Mouse (Mus musculus) kidney, adult 18-20 months (tissue): ENCODE measurements around the gene Paqr5.

Source experiments
- DNase-seq: peaks from one replicate; pipeline ENCODE4 v3.0.0; 2021

Paqr5 gene

GRCm38 (mm10) chr9:61952241-61952640 is 74.4 kb downstream of the Paqr5 start:
- no peak for DNase-seq

- DNase-seq = peak; percentile 79
Observed at GRCm38 (mm10) chr9:61947402-61948346, 79.0 kb downstream of the Paqr5 start.

GRCm38 (mm10) chr9:61946623-61947401 is 79.8 kb downstream of the Paqr5 start, which contains the start of gene Kif23:
Gene Kif23, minus strand, starts transcription at chr9:61946774.
- peak; percentile 97 for DNase-seq

GRCm38 (mm10) chr9:61945973-61946611 is 80.6 kb downstream of the Paqr5 start:
- peak; percentile 28 for DNase-seq

- DNase-seq = no peak
Observed at GRCm38 (mm10) chr9:61941054-61941453, 85.6 kb downstream of the Paqr5 start.

GRCm38 (mm10) chr9:61933333-61933732 is 93.3 kb downstream of the Paqr5 start:
- no peak for DNase-seq

- DNase-seq = no peak
Observed at GRCm38 (mm10) chr9:61932009-61932408, 94.6 kb downstream of the Paqr5 start.

GRCm38 (mm10) chr9:61925086-61925660 is 101.5 kb downstream of the Paqr5 start:
- no peak for DNase-seq

GRCm38 (mm10) chr9:61920331-61920730 is 106.3 kb downstream of the Paqr5 start:
- no peak for DNase-seq

- no peak for DNase-seq
Observed at GRCm38 (mm10) chr9:61919464-61919863, 107.2 kb downstream of the Paqr5 start.

- no peak for DNase-seq
Observed at GRCm38 (mm10) chr9:61917436-61917835, 109.2 kb downstream of the Paqr5 start.

- DNase-seq = no peak
Observed at GRCm38 (mm10) chr9:61916986-61917385, 109.7 kb downstream of the Paqr5 start.

- DNase-seq = no peak
Observed at GRCm38 (mm10) chr9:61915393-61916005, 111.2 kb downstream of the Paqr5 start.

- no peak for DNase-seq
Observed at GRCm38 (mm10) chr9:61914917-61915300, 111.7 kb downstream of the Paqr5 start.

- DNase-seq = peak; percentile 97
Observed at GRCm38 (mm10) chr9:61914203-61914916, 112.3 kb downstream of the Paqr5 start, which contains the start of gene Rplp1. Gene Rplp1, minus strand, starts transcription at chr9:61914542.

- no peak for DNase-seq
Observed at GRCm38 (mm10) chr9:61911300-61912128, 115.1 kb downstream of the Paqr5 start.

GRCm38 (mm10) chr9:61910526-61911256 is 116.0 kb downstream of the Paqr5 start:
- DNase-seq = no peak

GRCm38 (mm10) chr9:61909633-61910032 is 117.0 kb downstream of the Paqr5 start:
- DNase-seq = no peak

- DNase-seq = no peak
Observed at GRCm38 (mm10) chr9:61908832-61909407, 117.7 kb downstream of the Paqr5 start.

- DNase-seq = no peak
Observed at GRCm38 (mm10) chr9:61908341-61908740, 118.3 kb downstream of the Paqr5 start.
